Mouse (Mus musculus) forebrain, postnatal 0 days (tissue): ENCODE results near the gene Adgrv1. TPM values are rescaled to one million over a fixed set of nuclear protein-coding genes. Genes with fewer than 3 reads are reported as not detected.
"Not testable (repeated sequence)": the region's sequence is repeated elsewhere in the genome, so short reads cannot be mapped to it uniquely, and the experiment has no call there.

Experiments
- ATAC-seq: fragments of 200-750 bp; cut with Nextera tagmentation; 2 replicates; pipeline ENCODE4 v1.8.0; 2017; ENCODE audit warnings: mild to moderate bottlenecking, moderate library complexity
- DNase-seq: peaks from one replicate; pipeline ENCODE4 v3.0.0-alpha.2; 2015
- H3K27ac ChIP-seq: fragments of 300-500 bp; sonication (generic); 2 replicates; pipeline ENCODE4 v1.5.1; 2014; ENCODE audit warnings: low read depth, mild to moderate bottlenecking, antibody characterized with exemption, low read length, moderate library complexity, mixed read lengths
- H3K27me3 ChIP-seq: fragments of 300-500 bp; sonication (generic); 2 replicates; pipeline ENCODE4 v1.6.1; 2014; ENCODE audit warnings: mild to moderate bottlenecking, low read length, mixed read lengths; ENCODE audit not compliant: insufficient read depth
- H3K36me3 ChIP-seq: fragments of 300-500 bp; sonication (generic); 2 replicates; pipeline ENCODE4 v1.6.1; 2014; ENCODE audit warnings: mild to moderate bottlenecking, moderate library complexity; ENCODE audit not compliant: insufficient read depth
- H3K4me1 ChIP-seq: fragments of 300-500 bp; sonication (generic); 2 replicates; pipeline ENCODE4 v1.6.1; 2014; ENCODE audit warnings: antibody characterized with exemption; ENCODE audit not compliant: insufficient read depth
- H3K4me2 ChIP-seq: fragments of 300-500 bp; sonication (generic); 2 replicates; pipeline ENCODE4 v1.6.1; 2014; ENCODE audit warnings: low read depth, mild to moderate bottlenecking, moderate library complexity
- H3K4me3 ChIP-seq: fragments of 300-500 bp; sonication (generic); 2 replicates; pipeline ENCODE4 v1.5.1; 2014; ENCODE audit warnings: low read depth, low read length, mixed read lengths
- H3K9ac ChIP-seq: fragments of 300-500 bp; sonication (generic); 2 replicates; pipeline ENCODE4 v1.6.1; 2014; ENCODE audit warnings: mild to moderate bottlenecking
- H3K9me3 ChIP-seq: fragments of 300-500 bp; sonication (generic); 2 replicates; pipeline ENCODE4 v1.6.1; 2016; ENCODE audit warnings: low read length
- CTCF ChIP-seq: sonication (generic); IDR thresholded peaks from 2 replicates; pipeline ENCODE4 v1.5.1; 2016; ENCODE audit warnings: antibody characterized with exemption, control low read depth, low read depth
- WGBS: fragments of 180-500 bp; shearing (Covaris S2); extraction: QIAGEN DNeasy Blood & Tissue Kit; methylation state at CpG from one replicate; pipeline ENCODE4 v1.1.7; 2014; 5-methylcytosine and 5-hydroxymethylcytosine counted together
- polyA plus RNA-seq: library from polyadenylated mRNA; unstranded; fragments of >200 nt; fragmentation: Nextera tagmentation; extraction: Ambion mirVana; gene quantifications from 2 replicates; pipeline ENCODE4 v1.2.1, GENCODE M21; 2015
- total RNA-seq: library from RNA; depleted of rRNA; stranded (reverse); fragments of >200 nt; gene quantifications from 2 replicates; pipeline ENCODE4 v1.2.3, GENCODE M21; 2014

Gene Adgrv1
- total and polyA plus RNA-seq, 2 experiments from 2014 or later, result 6.1 to 13.5 TPM

DNA sequence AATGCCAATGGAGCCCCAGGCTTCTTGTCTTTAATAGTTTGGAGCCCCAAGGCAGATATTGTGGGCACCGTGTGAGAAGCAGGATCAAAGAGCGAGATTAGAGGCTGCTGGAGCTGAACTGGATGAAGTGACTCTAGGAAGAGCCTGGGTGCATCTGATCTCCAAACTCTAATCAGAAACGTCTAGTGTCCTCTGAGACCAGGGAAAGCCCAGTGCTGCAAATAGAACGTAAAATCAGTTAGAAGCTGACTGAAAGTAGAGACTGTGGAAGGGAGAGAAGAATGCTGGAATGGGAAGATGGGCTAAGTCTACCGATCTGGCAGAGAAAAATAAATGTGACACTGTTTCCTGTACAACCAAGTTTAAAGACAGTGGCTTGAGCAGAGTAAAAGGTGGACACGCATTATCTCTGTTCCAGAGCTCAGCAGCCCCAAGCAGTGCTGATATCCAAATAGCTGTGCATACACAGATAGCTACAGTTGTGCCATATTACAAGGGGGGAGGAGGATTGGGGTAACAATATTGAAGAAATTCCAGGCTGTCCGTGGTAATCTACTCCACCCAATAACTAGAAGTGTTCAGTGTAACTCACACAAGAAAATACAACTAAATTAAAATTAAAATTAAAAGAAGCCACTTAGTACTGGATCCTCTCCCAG is 9.7 kb upstream of the Adgrv1 start:
- Histone ChIP-seq H3K4me1 (0 out of 2 replicates have a peak, but pooled peaks cover 5% of the 10 kb centered on the region), H3K27me3 (no peaks in the 10 kb centered on the region), H3K27ac (no peak overlapping the region), H3K9ac (no peak overlapping the region), H3K36me3 (no peaks in the 10 kb centered on the region), H3K9me3 (no peaks in the 10 kb centered on the region), H3K4me2 (no peak overlapping the region), H3K4me3 (no peak overlapping the region)
- ATAC-seq, result no peak
- WGBS, result 54% methylated on average over 7 of the region's 7 CpGs
- TF ChIP-seq CTCF, result no peak
- no peak for DNase-seq

- Histone ChIP-seq H3K27me3 (no peaks in the 10 kb centered on the region), H3K4me3 (no peak overlapping the region), H3K9ac (no peak overlapping the region), H3K36me3 (no peaks in the 10 kb centered on the region), H3K4me1 (0 out of 2 replicates have a peak, but pooled peaks cover 5% of the 10 kb centered on the region), H3K27ac (no peak overlapping the region; the same call in 1 of the 2 replicates), H3K9me3 (no peaks in the 10 kb centered on the region), H3K4me2 (peak overlapping the region; percentile 47)
- ATAC-seq, result peak; percentile 80
- DNase-seq, result peak; percentile 85
- TF ChIP-seq CTCF, result peak; percentile 83
- 4% methylated on average over 8 of the region's 8 CpGs for WGBS
Measured at GRCm38 (mm10) chr13:81641289-81642045, 8.5 kb upstream of the Adgrv1 start.

DNA sequence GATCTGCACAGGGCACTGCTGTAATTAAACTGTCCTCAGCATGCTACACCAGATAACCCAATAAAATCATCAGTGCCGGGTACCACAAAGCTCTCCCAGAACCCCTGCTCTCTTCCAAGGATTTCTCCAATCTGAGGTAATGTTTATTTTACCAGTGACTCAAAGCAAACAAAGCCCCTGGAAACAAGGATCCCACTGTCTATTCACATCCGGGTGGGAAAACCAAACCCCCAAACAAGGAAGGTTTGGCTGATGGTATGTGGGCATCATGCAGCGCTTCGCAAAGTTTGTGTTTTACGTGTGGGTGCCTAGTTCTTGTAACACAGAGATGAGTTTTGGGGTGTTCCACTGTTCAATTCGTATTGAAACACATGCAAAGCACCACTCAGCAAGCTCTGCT is 7.9 kb upstream of the Adgrv1 start:
- no peak for TF ChIP-seq CTCF
- Histone ChIP-seq H3K4me1 (0 out of 2 replicates have a peak, but pooled peaks cover 5% of the 10 kb centered on the region), H3K9me3 (no peaks in the 10 kb centered on the region), H3K4me2 (no peak overlapping the region), H3K27me3 (no peaks in the 10 kb centered on the region), H3K27ac (no peak overlapping the region), H3K4me3 (no peak overlapping the region), H3K36me3 (no peaks in the 10 kb centered on the region), H3K9ac (no peak overlapping the region)
- no peak for ATAC-seq
- DNase-seq, result peak; percentile 17
- WGBS, result 20% methylated on average over 6 of the region's 6 CpGs

DNA sequence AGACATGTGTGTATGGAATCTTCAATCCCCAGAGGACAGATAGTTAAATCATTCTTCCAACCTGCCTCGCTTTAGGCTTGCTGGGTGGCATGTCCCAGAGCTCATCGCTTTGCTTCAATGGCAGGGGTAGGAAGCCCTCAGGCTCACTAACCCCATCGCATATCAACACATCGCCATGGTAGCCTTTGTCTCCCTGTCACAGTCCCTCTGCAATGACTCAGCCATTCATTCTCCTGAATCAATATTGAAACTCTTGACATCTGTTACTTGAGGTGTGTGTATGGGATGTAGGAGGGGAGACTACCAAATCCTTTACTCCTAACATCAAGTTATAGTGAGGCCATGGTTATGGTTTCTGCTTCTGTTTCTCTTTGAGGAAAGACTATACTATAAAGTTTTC is 6.7 kb upstream of the Adgrv1 start:
- no peaks in the 10 kb centered on the region for H3K27me3 ChIP-seq
- no peaks in the 10 kb centered on the region for H3K36me3 ChIP-seq
- no peak overlapping the region for H3K9ac ChIP-seq
- no peak for TF ChIP-seq CTCF
- no peak overlapping the region for H3K27ac ChIP-seq
- 0 out of 2 replicates have a peak, but pooled peaks have one; percentile 14 for ATAC-seq
- 11% methylated on average over 4 of the region's 4 CpGs for WGBS
- no peak overlapping the region for H3K4me2 ChIP-seq
- no peak for DNase-seq
- 0 out of 2 replicates have a peak, but pooled peaks cover 5% of the 10 kb centered on the region for H3K4me1 ChIP-seq
- no peak overlapping the region for H3K4me3 ChIP-seq
- H3K9me3 ChIP-seq, result no peaks in the 10 kb centered on the region

DNA sequence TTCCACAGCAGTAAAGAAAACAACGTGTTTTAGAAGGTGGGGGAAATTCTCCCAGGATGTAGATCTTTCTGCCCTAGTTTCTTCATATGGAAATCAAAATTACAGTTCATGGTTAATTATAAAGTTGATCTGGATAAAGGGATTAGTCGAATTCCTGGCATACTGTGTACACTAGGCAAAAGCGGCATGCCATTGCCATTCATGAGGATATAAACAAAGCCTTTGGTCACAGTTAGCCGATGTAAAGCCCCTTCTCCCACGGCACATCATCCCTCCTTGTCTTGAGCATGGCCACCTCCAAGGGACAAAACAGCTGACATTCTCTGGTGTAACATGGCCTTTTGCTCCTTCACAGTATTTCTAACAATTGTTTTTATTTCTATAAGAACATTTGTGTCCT is 2.4 kb downstream of the Adgrv1 start:
- no peaks in the 10 kb centered on the region for H3K9me3 ChIP-seq
- DNase-seq (no peak), ATAC-seq (no peak)
- H3K4me3 ChIP-seq, result no peak overlapping the region
- H3K36me3 ChIP-seq, result no peaks in the 10 kb centered on the region
- no peak overlapping the region for H3K4me2 ChIP-seq
- WGBS, result 14% methylated on average over 5 of the region's 5 CpGs
- H3K27ac ChIP-seq, result no peak overlapping the region
- no peaks in the 10 kb centered on the region for H3K27me3 ChIP-seq
- H3K9ac ChIP-seq, result no peak overlapping the region
- H3K4me1 ChIP-seq, result 0 out of 2 replicates have a peak, but pooled peaks cover 2% of the 10 kb centered on the region
- TF ChIP-seq CTCF, result no peak

DNA sequence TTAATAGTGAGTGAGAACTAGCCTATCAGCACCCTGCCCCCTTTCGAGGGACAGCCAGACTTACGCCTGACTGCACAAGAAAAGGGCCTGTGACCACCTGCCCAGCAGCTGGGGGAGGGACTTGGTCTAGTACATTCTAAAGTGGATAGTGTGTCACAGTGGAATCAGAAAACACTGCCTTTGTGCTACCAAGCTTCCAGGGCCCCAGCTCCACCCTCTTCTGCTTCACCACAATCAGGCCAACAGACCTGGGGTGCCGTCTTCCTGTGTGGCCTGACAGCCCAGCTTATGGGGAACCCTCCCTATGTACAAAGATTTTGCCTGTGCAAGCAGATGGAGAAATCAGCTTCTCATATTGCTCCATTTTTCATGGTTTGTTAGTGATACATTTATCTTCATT is 3.6 kb downstream of the Adgrv1 start:
- no peak overlapping the region for H3K9ac ChIP-seq
- H3K9me3 ChIP-seq, result no peaks in the 10 kb centered on the region
- no peak overlapping the region for H3K4me3 ChIP-seq
- H3K36me3 ChIP-seq, result no peaks in the 10 kb centered on the region
- WGBS, result 24% methylated on average over 3 of the region's 3 CpGs
- H3K4me1 ChIP-seq, result 0 out of 2 replicates have a peak, but pooled peaks cover 2% of the 10 kb centered on the region
- DNase-seq, result no peak
- H3K27ac ChIP-seq, result no peak overlapping the region
- no peaks in the 10 kb centered on the region for H3K27me3 ChIP-seq
- ATAC-seq, result 0 out of 2 replicates have a peak, but pooled peaks have one; percentile 1
- TF ChIP-seq CTCF, result no peak
- no peak overlapping the region for H3K4me2 ChIP-seq

GRCm38 (mm10) chr13:81628631-81629190 is 4.2 kb downstream of the Adgrv1 start:
- no peak overlapping the region for H3K4me2 ChIP-seq
- WGBS, result 12% methylated on average over 2 of the region's 2 CpGs

GRCm38 (mm10) chr13:81627861-81628260 is 5.1 kb downstream of the Adgrv1 start:
- not testable (repeated sequence) for H3K4me3 ChIP-seq, H3K4me1 ChIP-seq, ATAC-seq, H3K27me3 ChIP-seq, H3K9me3 ChIP-seq, H3K4me2 ChIP-seq, H3K36me3 ChIP-seq, DNase-seq, H3K27ac ChIP-seq, H3K9ac ChIP-seq
- 35% methylated on average over 1 of the region's 1 CpGs for WGBS

More at GRCm38 (mm10) chr13:81628631-81629190, 4.2 kb downstream of the Adgrv1 start:
- Histone ChIP-seq H3K27me3 (no peaks in the 10 kb centered on the region), H3K9ac (no peak overlapping the region), H3K4me3 (no peak overlapping the region), H3K36me3 (no peaks in the 10 kb centered on the region), H3K27ac (no peak overlapping the region), H3K4me1 (0 out of 2 replicates have a peak, but pooled peaks cover 2% of the 10 kb centered on the region), H3K9me3 (no peaks in the 10 kb centered on the region)
- no peak for DNase-seq
- no peak for ATAC-seq
- TF ChIP-seq CTCF, result no peak
